Mouse (Mus musculus): Measurements from ENCODE around the gene Klk7. TPM values are rescaled to one million over a fixed set of nuclear protein-coding genes. Genes with fewer than 3 reads are reported as not detected.

The Klk7 gene
- polyA plus RNA-seq, 1 experiment from 2014 or later: not detected

GRCm38 (mm10) chr7:43780241-43780640 lies 30.9 kb upstream of the Klk7 start:
- Histone ChIP-seq H3K9me3 (no peaks in the 10 kb centered on the region), H3K4me1 (peaks cover 17% of the 10 kb centered on the region), H3K4me3 (no peak overlapping the region), H3K27ac (no peak overlapping the region), H3K36me3 (replicated peaks) (no peaks in the 10 kb centered on the region), H3K27me3 (ENCODE audit: poor library complexity, severe bottlenecking) (peaks cover 22% of the 10 kb centered on the region)
- no peak for DNase-seq (ENCODE audit: extremely low spot score, low spot score)
- 63% methylated on average over 6 of the region's 6 CpGs for WGBS

GRCm38 (mm10) chr7:43780746-43781145 lies 30.3 kb upstream of the Klk7 start, which contains the start of gene Klk10:
Gene Klk10 (plus strand): TSS chr7:43781035.
- Histone ChIP-seq H3K36me3 (replicated peaks) (no peaks in the 10 kb centered on the region), H3K9me3 (no peaks in the 10 kb centered on the region), H3K4me3 (no peak within 1 kb of the TSS), H3K4me1 (peaks cover 12% of the 10 kb centered on the region), H3K27me3 (ENCODE audit: poor library complexity, severe bottlenecking) (peaks cover 22% of the 10 kb centered on the region), H3K27ac (no peak within 1 kb of the TSS)
- 53% methylated on average over 5 of the region's 5 CpGs for WGBS
- no peak for DNase-seq (ENCODE audit: extremely low spot score, low spot score)

DNA sequence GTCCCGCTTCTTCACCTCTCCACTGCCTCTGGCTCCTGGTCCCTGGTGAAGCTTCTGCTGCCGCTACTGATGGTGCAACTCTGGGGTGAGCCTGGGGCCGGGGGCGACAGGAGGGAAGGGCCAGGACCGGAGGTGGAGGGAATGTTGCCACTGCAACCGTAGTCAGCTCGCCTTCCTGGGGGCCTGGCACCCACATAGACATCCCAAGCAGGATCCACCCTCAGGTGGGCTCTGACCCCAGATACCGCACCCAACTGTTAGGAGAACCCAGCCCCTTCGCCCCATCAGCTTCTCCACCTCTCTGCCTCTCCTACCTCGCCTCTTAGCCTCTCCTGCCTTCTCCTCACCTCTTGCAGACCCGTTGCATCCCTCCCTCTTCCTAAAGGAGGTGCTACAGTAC lies 29.6 kb upstream of the Klk7 start:
- Histone ChIP-seq H3K4me1 (peaks cover 11% of the 10 kb centered on the region), H3K36me3 (replicated peaks) (no peaks in the 10 kb centered on the region), H3K9me3 (no peaks in the 10 kb centered on the region), H3K27me3 (ENCODE audit: poor library complexity, severe bottlenecking) (peaks cover 22% of the 10 kb centered on the region), H3K27ac (no peak overlapping the region), H3K4me3 (no peak overlapping the region)
- WGBS: 90% methylated on average over 11 of the region's 11 CpGs
- no peak for DNase-seq (ENCODE audit: extremely low spot score, low spot score)

- peak; percentile 87 for DNase-seq (ENCODE audit: extremely low spot score, low spot score)
- H3K9me3 ChIP-seq: no peaks in the 10 kb centered on the region
- H3K27ac ChIP-seq: peak overlapping the region; percentile 75
- peaks cover 22% of the 10 kb centered on the region for H3K27me3 ChIP-seq (ENCODE audit: poor library complexity, severe bottlenecking)
- WGBS: 6% methylated on average over 36 of the region's 36 CpGs
- peak overlapping the region; percentile 49 for H3K4me3 ChIP-seq
- peaks cover 11% of the 10 kb centered on the region for H3K4me1 ChIP-seq
- H3K36me3 ChIP-seq (replicated peaks): no peaks in the 10 kb centered on the region
Observed at GRCm38 (mm10) chr7:43782275-43783265, 28.5 kb upstream of the Klk7 start.

DNA sequence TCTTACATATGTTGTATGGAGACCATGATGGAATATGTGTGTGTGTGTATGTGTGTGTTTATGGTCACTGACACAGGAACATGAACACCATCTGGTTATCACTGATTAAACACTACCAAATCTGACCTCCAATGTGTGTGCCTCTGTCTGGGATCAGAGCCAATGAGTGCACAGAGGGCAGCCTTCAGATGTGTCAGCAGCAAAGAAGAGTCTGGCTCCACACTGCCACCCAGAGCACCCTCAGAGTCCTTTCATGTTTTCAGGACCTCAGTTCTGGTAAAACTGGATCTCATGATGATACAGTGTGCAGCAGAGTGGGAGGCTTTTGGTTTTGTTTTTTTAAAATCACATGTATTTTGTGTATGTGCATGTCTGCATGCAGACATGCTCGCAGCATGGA lies 25.8 kb upstream of the Klk7 start:
- no peak for DNase-seq (ENCODE audit: extremely low spot score, low spot score)
- WGBS: 90% methylated on average over 1 of the region's 1 CpGs
- Histone ChIP-seq H3K27me3 (ENCODE audit: poor library complexity, severe bottlenecking) (peaks cover 22% of the 10 kb centered on the region), H3K36me3 (replicated peaks) (no peaks in the 10 kb centered on the region), H3K9me3 (no peaks in the 10 kb centered on the region), H3K4me1 (peaks cover 11% of the 10 kb centered on the region), H3K27ac (no peak overlapping the region), H3K4me3 (no peak overlapping the region)

- H3K9me3 ChIP-seq: no peaks in the 10 kb centered on the region
- H3K4me3 ChIP-seq: no peak overlapping the region
- peaks cover 17% of the 10 kb centered on the region for H3K27me3 ChIP-seq (ENCODE audit: poor library complexity, severe bottlenecking)
- H3K27ac ChIP-seq: no peak overlapping the region
- no peak for DNase-seq (ENCODE audit: extremely low spot score, low spot score)
- peaks cover under 1% of the 10 kb centered on the region; the same call in 1 of the 2 replicates for H3K4me1 ChIP-seq
- H3K36me3 ChIP-seq (replicated peaks): no peaks in the 10 kb centered on the region
- WGBS: 78% methylated on average over 3 of the region's 3 CpGs
Observed at GRCm38 (mm10) chr7:43788096-43788495, 23.0 kb upstream of the Klk7 start.

DNA sequence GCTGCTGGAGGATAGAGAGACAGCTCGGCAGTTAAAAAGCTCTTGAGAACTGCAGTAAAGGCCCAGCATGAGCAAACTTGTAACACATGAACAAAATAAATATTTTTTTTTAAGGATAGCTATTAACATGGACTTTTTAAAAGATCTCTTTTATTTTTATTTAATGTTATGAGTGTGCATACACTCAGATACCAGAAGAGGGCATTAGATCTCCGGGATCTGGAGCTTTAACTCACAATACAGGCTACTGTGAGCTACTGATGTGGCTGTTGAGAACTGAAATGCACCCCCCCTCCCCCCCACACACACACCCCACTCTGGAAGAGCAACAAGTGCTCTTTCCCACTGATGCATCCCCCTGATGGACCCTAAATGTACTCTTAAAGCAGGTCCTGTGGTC lies 21.8 kb upstream of the Klk7 start:
- DNase-seq (ENCODE audit: extremely low spot score, low spot score): no peak
- Histone ChIP-seq H3K27me3 (ENCODE audit: poor library complexity, severe bottlenecking) (peaks cover 5% of the 10 kb centered on the region), H3K36me3 (replicated peaks) (no peaks in the 10 kb centered on the region), H3K4me1 (no peaks in the 10 kb centered on the region), H3K9me3 (no peaks in the 10 kb centered on the region), H3K27ac (no peak overlapping the region), H3K4me3 (no peak overlapping the region)
- WGBS: 81% methylated on average over 2 of the region's 2 CpGs

DNA sequence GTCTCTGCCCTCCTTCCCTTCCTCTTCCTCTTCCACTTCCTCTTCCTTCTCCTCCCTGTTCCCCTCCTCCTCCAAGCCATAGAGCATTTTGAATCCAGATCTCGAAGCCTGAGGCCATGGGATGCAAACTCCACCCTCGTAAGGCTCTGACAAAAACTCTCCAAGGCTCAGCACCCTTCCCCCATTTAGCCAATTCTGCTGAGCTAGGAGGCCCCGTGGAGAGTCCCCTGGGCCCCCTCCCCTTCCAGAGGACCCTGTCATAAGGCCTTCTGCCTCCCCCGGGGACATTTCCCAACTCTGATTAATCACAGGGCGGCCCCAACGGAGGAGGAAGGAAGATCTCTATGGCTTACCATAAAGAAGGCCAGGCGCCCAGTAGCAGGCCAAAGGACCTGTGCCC lies 19.5 kb upstream of the Klk7 start, which contains the start of gene Klk9:
TSS of gene Klk9 (plus strand) at position 301 of the 400 bp plus-strand sequence.
- Histone ChIP-seq H3K4me3 (no peak within 1 kb of the TSS), H3K36me3 (replicated peaks) (no peaks in the 10 kb centered on the region), H3K4me1 (peaks cover 9% of the 10 kb centered on the region), H3K27ac (no peak within 1 kb of the TSS), H3K27me3 (ENCODE audit: poor library complexity, severe bottlenecking) (peaks cover 16% of the 10 kb centered on the region), H3K9me3 (no peaks in the 10 kb centered on the region)
- 81% methylated on average over 7 of the region's 7 CpGs for WGBS
- DNase-seq (ENCODE audit: extremely low spot score, low spot score): no peak

DNA sequence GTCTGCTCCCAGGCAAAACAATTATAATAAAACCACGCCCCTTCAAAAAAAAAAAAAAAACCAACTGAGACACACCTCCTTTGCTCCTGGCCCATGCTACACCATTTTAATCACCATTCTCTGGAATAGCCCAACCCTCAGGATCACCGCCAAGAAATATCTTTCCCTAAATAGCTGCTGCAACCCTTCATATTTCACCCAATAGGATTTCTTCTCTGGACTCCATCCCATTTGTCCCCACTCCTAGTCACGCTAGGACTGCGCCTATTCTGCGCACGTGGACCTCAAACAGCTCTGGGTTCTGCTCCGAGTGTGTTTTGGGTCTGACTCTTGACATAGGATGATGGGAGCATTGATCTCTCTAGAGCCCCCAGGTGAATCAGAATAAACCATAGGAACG lies 14.7 kb upstream of the Klk7 start:
- 6% methylated on average over 8 of the region's 8 CpGs for WGBS
- H3K4me3 ChIP-seq: peak overlapping the region; percentile 66
- no peaks in the 10 kb centered on the region for H3K36me3 ChIP-seq (replicated peaks)
- H3K27me3 ChIP-seq (ENCODE audit: poor library complexity, severe bottlenecking): peaks cover 40% of the 10 kb centered on the region
- H3K27ac ChIP-seq: no peak overlapping the region
- DNase-seq (ENCODE audit: extremely low spot score, low spot score): no peak
- peaks cover 24% of the 10 kb centered on the region for H3K4me1 ChIP-seq
- no peaks in the 10 kb centered on the region for H3K9me3 ChIP-seq

- peak; percentile 28 for DNase-seq (ENCODE audit: extremely low spot score, low spot score)
- no peaks in the 10 kb centered on the region for H3K36me3 ChIP-seq (replicated peaks)
- no peaks in the 10 kb centered on the region for H3K9me3 ChIP-seq
- H3K4me1 ChIP-seq: peaks cover 24% of the 10 kb centered on the region
- peaks cover 40% of the 10 kb centered on the region for H3K27me3 ChIP-seq (ENCODE audit: poor library complexity, severe bottlenecking)
- peak within 1 kb of the TSS; percentile 66 for H3K4me3 ChIP-seq
- WGBS: under 1% methylated on average over 28 of the region's 28 CpGs
- H3K27ac ChIP-seq: peak within 1 kb of the TSS; percentile 69
Observed at GRCm38 (mm10) chr7:43797333-43797769, 13.7 kb upstream of the Klk7 start, which contains the start of gene Klk8. Gene Klk8 (plus strand): TSS chr7:43797577.

- H3K4me1 ChIP-seq: peaks cover 24% of the 10 kb centered on the region
- DNase-seq (ENCODE audit: extremely low spot score, low spot score): no peak
- 41% methylated on average over 13 of the region's 13 CpGs for WGBS
- no peaks in the 10 kb centered on the region for H3K9me3 ChIP-seq
- 0 out of 2 replicates have a peak overlapping the region, but pooled peaks have one; percentile 69 for H3K27ac ChIP-seq
- no peaks in the 10 kb centered on the region for H3K36me3 ChIP-seq (replicated peaks)
- peaks cover 40% of the 10 kb centered on the region for H3K27me3 ChIP-seq (ENCODE audit: poor library complexity, severe bottlenecking)
- H3K4me3 ChIP-seq: peak overlapping the region; percentile 66
Observed at GRCm38 (mm10) chr7:43797844-43798462, 13.1 kb upstream of the Klk7 start.

GRCm38 (mm10) chr7:43799876-43800275 lies 11.2 kb upstream of the Klk7 start:
- Histone ChIP-seq H3K4me3 (no peak overlapping the region), H3K4me1 (peaks cover 24% of the 10 kb centered on the region), H3K27ac (no peak overlapping the region), H3K27me3 (ENCODE audit: poor library complexity, severe bottlenecking) (peaks cover 40% of the 10 kb centered on the region), H3K36me3 (replicated peaks) (no peaks in the 10 kb centered on the region), H3K9me3 (no peaks in the 10 kb centered on the region)
- no peak for DNase-seq (ENCODE audit: extremely low spot score, low spot score)
- WGBS: 79% methylated on average over 7 of the region's 7 CpGs

- H3K27ac ChIP-seq: no peak overlapping the region
- H3K36me3 ChIP-seq (replicated peaks): no peaks in the 10 kb centered on the region
- no peaks in the 10 kb centered on the region for H3K4me1 ChIP-seq
- DNase-seq (ENCODE audit: extremely low spot score, low spot score): no peak
- no peak overlapping the region for H3K4me3 ChIP-seq
- WGBS: 88% methylated on average over 7 of the region's 7 CpGs
- H3K9me3 ChIP-seq: no peaks in the 10 kb centered on the region
- H3K27me3 ChIP-seq (ENCODE audit: poor library complexity, severe bottlenecking): no peaks in the 10 kb centered on the region
Observed at GRCm38 (mm10) chr7:43815211-43815610, 4.1 kb downstream of the Klk7 start.
